Mouse (Mus musculus) hindbrain, postnatal 0 days (tissue): Measurements from ENCODE around the gene Spata17. TPM values are rescaled to one million over a fixed set of nuclear protein-coding genes. Genes with fewer than 3 reads are reported as not detected.
A peak's percentile ranks its signal among the peaks of the same experiment; 100 is the strongest.

ENCODE experiments used
- ATAC-seq: fragments of 200-750 bp; cut with Nextera tagmentation; 2 replicates; pipeline ENCODE4 v1.8.0; 2017; ENCODE audit warnings: mild to moderate bottlenecking, moderate TSS enrichment, moderate library complexity
- DNase-seq: peaks from one replicate; pipeline ENCODE4 v3.0.0-alpha.2; 2015; ENCODE audit warnings: low spot score
- H3K27ac ChIP-seq: fragments of 300-500 bp; sonication (generic); 2 replicates; pipeline ENCODE4 v1.5.1; 2014; ENCODE audit warnings: mild to moderate bottlenecking
- H3K27me3 ChIP-seq: fragments of 300-500 bp; sonication (generic); 2 replicates; pipeline ENCODE4 v1.6.1; 2014; ENCODE audit warnings: low read length, mixed read lengths; ENCODE audit not compliant: insufficient read depth
- H3K36me3 ChIP-seq: fragments of 300-500 bp; sonication (generic); 2 replicates; pipeline ENCODE4 v1.6.1; 2014; ENCODE audit warnings: low read length, mixed read lengths; ENCODE audit not compliant: insufficient read depth
- H3K4me1 ChIP-seq: fragments of 300-500 bp; sonication (generic); 2 replicates; pipeline ENCODE4 v1.6.1; 2014; ENCODE audit warnings: antibody characterized with exemption, low read length, mixed read lengths; ENCODE audit not compliant: insufficient read depth
- H3K4me2 ChIP-seq: fragments of 300-500 bp; sonication (generic); 2 replicates; pipeline ENCODE4 v1.6.1; 2014; ENCODE audit warnings: low read depth, mild to moderate bottlenecking, low read length, moderate library complexity, mixed read lengths
- H3K4me3 ChIP-seq: fragments of 300-500 bp; sonication (generic); 2 replicates; pipeline ENCODE4 v1.5.1; 2014; ENCODE audit warnings: low read length
- H3K9ac ChIP-seq: fragments of 300-500 bp; sonication (generic); replicated peaks from 2 replicates; pipeline ENCODE4 v1.6.1; 2014; ENCODE audit warnings: mild to moderate bottlenecking, low read length, moderate library complexity, mixed read lengths
- H3K9me3 ChIP-seq: fragments of 300-500 bp; sonication (generic); 2 replicates; pipeline ENCODE4 v1.6.1; 2016; ENCODE audit warnings: low read length, mixed read lengths
- CTCF ChIP-seq: IDR thresholded peaks from 2 replicates; pipeline ENCODE4 v1.5.1; 2016; ENCODE audit warnings: antibody characterized with exemption, control low read depth, low read depth
- WGBS: fragments of 180-500 bp; shearing (Covaris S2); extraction: QIAGEN DNeasy Blood & Tissue Kit; methylation state at CpG from one replicate; pipeline ENCODE4 v1.1.7; 2014; 5-methylcytosine and 5-hydroxymethylcytosine counted together
- polyA plus RNA-seq: library from polyadenylated mRNA; unstranded; fragments of >200 nt; fragmentation: Nextera tagmentation; extraction: Ambion mirVana; gene quantifications from 2 replicates; pipeline ENCODE4 v1.2.1, GENCODE M21; 2015
- total RNA-seq: library from RNA; depleted of rRNA; stranded (reverse); fragments of >200 nt; gene quantifications from 2 replicates; pipeline ENCODE4 v1.2.3, GENCODE M21; 2014

Spata17 gene
- total and polyA plus RNA-seq, 2 experiments from 2014 or later = 0.98 to 1.9 TPM

GRCm38 (mm10) chr1:187100624-187101023, 114.6 kb downstream of the Spata17 start:
- H3K4me2 ChIP-seq = no peak overlapping the region
- ATAC-seq (no peak), DNase-seq (no peak)
- no peak overlapping the region for H3K27ac ChIP-seq
- no peaks in the 10 kb centered on the region for H3K27me3 ChIP-seq
- no peak for TF ChIP-seq CTCF
- no peak overlapping the region for H3K4me3 ChIP-seq
- no peaks in the 10 kb centered on the region for H3K4me1 ChIP-seq
- no peaks in the 10 kb centered on the region for H3K9me3 ChIP-seq
- no peak overlapping the region for H3K9ac ChIP-seq
- WGBS = 77% methylated on average over 3 of the region's 3 CpGs
- no peaks in the 10 kb centered on the region for H3K36me3 ChIP-seq

- Histone ChIP-seq H3K36me3 (no peaks in the 10 kb centered on the region), H3K9ac (no peak overlapping the region), H3K4me1 (no peaks in the 10 kb centered on the region), H3K9me3 (no peaks in the 10 kb centered on the region), H3K4me3 (no peak overlapping the region), H3K27ac (no peak overlapping the region), H3K4me2 (no peak overlapping the region), H3K27me3 (no peaks in the 10 kb centered on the region)
- 85% methylated on average over 6 of the region's 6 CpGs for WGBS
- ATAC-seq (no peak), DNase-seq (no peak)
- no peak for TF ChIP-seq CTCF
Measured at GRCm38 (mm10) chr1:187098285-187098684, 117.0 kb downstream of the Spata17 start.

- no peaks in the 10 kb centered on the region for H3K4me1 ChIP-seq
- no peak for DNase-seq
- no peak overlapping the region for H3K4me3 ChIP-seq
- H3K36me3 ChIP-seq = no peaks in the 10 kb centered on the region
- TF ChIP-seq CTCF = no peak
- H3K9me3 ChIP-seq = no peaks in the 10 kb centered on the region
- no peak overlapping the region for H3K9ac ChIP-seq
- WGBS = 64% methylated on average over 14 of the region's 14 CpGs
- no peak overlapping the region for H3K27ac ChIP-seq
- ATAC-seq = no peak
- no peaks in the 10 kb centered on the region for H3K27me3 ChIP-seq
- no peak overlapping the region for H3K4me2 ChIP-seq
Measured at GRCm38 (mm10) chr1:187092546-187092945, 122.7 kb downstream of the Spata17 start.

GRCm38 (mm10) chr1:187088660-187089395, 126.4 kb downstream of the Spata17 start:
- Histone ChIP-seq H3K9ac (no peak overlapping the region), H3K4me2 (no peak overlapping the region), H3K27me3 (no peaks in the 10 kb centered on the region), H3K4me3 (no peak overlapping the region), H3K27ac (no peak overlapping the region), H3K9me3 (no peaks in the 10 kb centered on the region), H3K36me3 (no peaks in the 10 kb centered on the region), H3K4me1 (no peaks in the 10 kb centered on the region)
- TF ChIP-seq CTCF = no peak
- ATAC-seq (no peak), DNase-seq (no peak)
- 91% methylated on average over 3 of the region's 3 CpGs for whole genome bisulfite sequencing

- Histone ChIP-seq H3K36me3 (no peaks in the 10 kb centered on the region), H3K4me3 (no peak overlapping the region), H3K9ac (no peak overlapping the region), H3K27ac (no peak overlapping the region), H3K4me1 (no peaks in the 10 kb centered on the region), H3K9me3 (no peaks in the 10 kb centered on the region), H3K27me3 (no peaks in the 10 kb centered on the region), H3K4me2 (no peak overlapping the region)
- ATAC-seq = no peak
- DNase-seq = no peak
- 70% methylated on average over 6 of the region's 6 CpGs for WGBS
- no peak for TF ChIP-seq CTCF
Measured at GRCm38 (mm10) chr1:187086027-187086426, 129.2 kb downstream of the Spata17 start.

GRCm38 (mm10) chr1:187077352-187077751, 137.9 kb downstream of the Spata17 start:
- no peak overlapping the region for H3K4me2 ChIP-seq
- H3K4me3 ChIP-seq = no peak overlapping the region
- no peaks in the 10 kb centered on the region for H3K9me3 ChIP-seq
- no peaks in the 10 kb centered on the region for H3K4me1 ChIP-seq
- ATAC-seq (peak; percentile 67; the same call in 1 of the 2 replicates), DNase-seq (peak; percentile 69)
- no peak for TF ChIP-seq CTCF
- no peaks in the 10 kb centered on the region for H3K36me3 ChIP-seq
- no peaks in the 10 kb centered on the region for H3K27me3 ChIP-seq
- no peak overlapping the region for H3K9ac ChIP-seq
- WGBS = 32% methylated on average over 9 of the region's 9 CpGs
- H3K27ac ChIP-seq = no peak overlapping the region

- H3K36me3 ChIP-seq = no peaks in the 10 kb centered on the region
- ATAC-seq = 0 out of 2 replicates have a peak, but pooled peaks have one; percentile 32
- H3K4me1 ChIP-seq = no peaks in the 10 kb centered on the region
- no peak overlapping the region; the same call in 1 of the 2 replicates for H3K27ac ChIP-seq
- H3K4me2 ChIP-seq = no peak overlapping the region
- 21% methylated on average over 3 of the region's 3 CpGs for WGBS
- H3K27me3 ChIP-seq = no peaks in the 10 kb centered on the region
- no peaks in the 10 kb centered on the region for H3K9me3 ChIP-seq
- H3K9ac ChIP-seq = no peak overlapping the region
- DNase-seq = peak; percentile 63
- H3K4me3 ChIP-seq = no peak overlapping the region
- TF ChIP-seq CTCF = no peak
Measured at GRCm38 (mm10) chr1:187077043-187077334, 138.3 kb downstream of the Spata17 start.
